Mouse (Mus musculus): ENCODE results near the gene Ehhadh. TPM values are rescaled to one million over a fixed set of nuclear protein-coding genes. Genes with fewer than 3 reads are reported as not detected.
A peak's percentile ranks its signal among the peaks of the same experiment; 100 is the strongest.

Gene Ehhadh
- polyA plus RNA-seq, 1 experiment from 2014 or later = 36.4 TPM

- Histone ChIP-seq H3K4me1 (replicated peaks; ENCODE audit: control insufficient read depth, insufficient read depth, low read length) (no peaks in the 10 kb centered on the region), H3K27ac (ENCODE audit: low read depth, low read length) (no peak overlapping the region), H3K9ac (ENCODE audit: low read depth, low read length) (no peak overlapping the region), H3K9me3 (ENCODE audit: control insufficient read depth) (no peaks in the 10 kb centered on the region), H3K36me3 (ENCODE audit: control insufficient read depth, insufficient read depth) (no peaks in the 10 kb centered on the region), H3K4me2 (replicated peaks; ENCODE audit: low read depth) (no peak overlapping the region), H3K27me3 (replicated peaks; ENCODE audit: control insufficient read depth, insufficient read depth, low read length) (no peaks in the 10 kb centered on the region), H3K4me3 (ENCODE audit: low read depth, low read length) (no peak overlapping the region)
- WGBS = 100% methylated on average over 1 of the region's 1 CpGs
- no peak for ATAC-seq
- no peak for TF ChIP-seq CTCF (IDR thresholded peaks at IDR 0.05; ENCODE audit: low read depth)
Measured at GRCm38 (mm10) chr16:21735638-21736037, 52.0 kb downstream of the Ehhadh start.

GRCm38 (mm10) chr16:21727897-21728364, 59.7 kb downstream of the Ehhadh start:
- H3K4me2 ChIP-seq (replicated peaks; ENCODE audit: low read depth) = peak overlapping the region; percentile 56
- no peaks in the 10 kb centered on the region for H3K9me3 ChIP-seq (ENCODE audit: control insufficient read depth)
- no peak overlapping the region for H3K9ac ChIP-seq (ENCODE audit: low read depth, low read length)
- 37% methylated on average over 10 of the region's 10 CpGs for WGBS
- TF ChIP-seq CTCF (IDR thresholded peaks at IDR 0.05; ENCODE audit: low read depth) = peak; percentile 87
- no peak overlapping the region for H3K27ac ChIP-seq (ENCODE audit: low read depth, low read length)
- ATAC-seq = peak; percentile 47
- no peaks in the 10 kb centered on the region for H3K27me3 ChIP-seq (replicated peaks; ENCODE audit: control insufficient read depth, insufficient read depth, low read length)
- peak overlapping the region; percentile 26; the same call in 1 of the 2 replicates for H3K4me3 ChIP-seq (ENCODE audit: low read depth, low read length)
- no peaks in the 10 kb centered on the region for H3K4me1 ChIP-seq (replicated peaks; ENCODE audit: control insufficient read depth, insufficient read depth, low read length)
- H3K36me3 ChIP-seq (ENCODE audit: control insufficient read depth, insufficient read depth) = no peaks in the 10 kb centered on the region

- no peak for TF ChIP-seq CTCF (IDR thresholded peaks at IDR 0.05; ENCODE audit: low read depth)
- Histone ChIP-seq H3K4me3 (ENCODE audit: low read depth, low read length) (no peak overlapping the region), H3K27me3 (replicated peaks; ENCODE audit: control insufficient read depth, insufficient read depth, low read length) (no peaks in the 10 kb centered on the region), H3K4me1 (replicated peaks; ENCODE audit: control insufficient read depth, insufficient read depth, low read length) (no peaks in the 10 kb centered on the region), H3K9me3 (ENCODE audit: control insufficient read depth) (no peaks in the 10 kb centered on the region), H3K27ac (ENCODE audit: low read depth, low read length) (no peak overlapping the region), H3K9ac (ENCODE audit: low read depth, low read length) (no peak overlapping the region), H3K36me3 (ENCODE audit: control insufficient read depth, insufficient read depth) (no peaks in the 10 kb centered on the region), H3K4me2 (replicated peaks; ENCODE audit: low read depth) (no peak overlapping the region)
- 89% methylated on average over 3 of the region's 3 CpGs for WGBS
- ATAC-seq = 0 out of 2 replicates have a peak, but pooled peaks have one; percentile 10
Measured at GRCm38 (mm10) chr16:21727421-21727820, 60.2 kb downstream of the Ehhadh start.

GRCm38 (mm10) chr16:21724261-21724660, 63.3 kb downstream of the Ehhadh start:
- WGBS = 91% methylated on average over 1 of the region's 1 CpGs

GRCm38 (mm10) chr16:21719770-21720169, 67.8 kb downstream of the Ehhadh start:
- 82% methylated on average over 7 of the region's 7 CpGs for whole genome bisulfite sequencing
- Histone ChIP-seq H3K9ac (ENCODE audit: low read depth, low read length) (no peak overlapping the region), H3K4me1 (replicated peaks; ENCODE audit: control insufficient read depth, insufficient read depth, low read length) (no peaks in the 10 kb centered on the region), H3K27ac (ENCODE audit: low read depth, low read length) (no peak overlapping the region), H3K9me3 (ENCODE audit: control insufficient read depth) (no peaks in the 10 kb centered on the region), H3K27me3 (replicated peaks; ENCODE audit: control insufficient read depth, insufficient read depth, low read length) (no peaks in the 10 kb centered on the region), H3K4me3 (ENCODE audit: low read depth, low read length) (no peak overlapping the region), H3K36me3 (ENCODE audit: control insufficient read depth, insufficient read depth) (no peaks in the 10 kb centered on the region), H3K4me2 (replicated peaks; ENCODE audit: low read depth) (no peak overlapping the region)
- peak; percentile 66; the same call in 1 of the 2 replicates for ATAC-seq
- TF ChIP-seq CTCF (IDR thresholded peaks at IDR 0.05; ENCODE audit: low read depth) = no peak

More at GRCm38 (mm10) chr16:21724261-21724660, 63.3 kb downstream of the Ehhadh start:
- Histone ChIP-seq H3K36me3 (ENCODE audit: control insufficient read depth, insufficient read depth) (no peaks in the 10 kb centered on the region), H3K4me1 (replicated peaks; ENCODE audit: control insufficient read depth, insufficient read depth, low read length) (no peaks in the 10 kb centered on the region), H3K4me3 (ENCODE audit: low read depth, low read length) (no peak overlapping the region), H3K27me3 (replicated peaks; ENCODE audit: control insufficient read depth, insufficient read depth, low read length) (no peaks in the 10 kb centered on the region), H3K27ac (ENCODE audit: low read depth, low read length) (no peak overlapping the region), H3K9ac (ENCODE audit: low read depth, low read length) (no peak overlapping the region), H3K4me2 (replicated peaks; ENCODE audit: low read depth) (no peak overlapping the region), H3K9me3 (ENCODE audit: control insufficient read depth) (no peaks in the 10 kb centered on the region)
- TF ChIP-seq CTCF (IDR thresholded peaks at IDR 0.05; ENCODE audit: low read depth) = no peak
- ATAC-seq = no peak

GRCm38 (mm10) chr16:21714516-21714915, 73.1 kb downstream of the Ehhadh start:
- Histone ChIP-seq H3K4me2 (replicated peaks; ENCODE audit: low read depth) (no peak overlapping the region), H3K27ac (ENCODE audit: low read depth, low read length) (no peak overlapping the region), H3K9me3 (ENCODE audit: control insufficient read depth) (no peaks in the 10 kb centered on the region), H3K36me3 (ENCODE audit: control insufficient read depth, insufficient read depth) (no peaks in the 10 kb centered on the region), H3K4me1 (replicated peaks; ENCODE audit: control insufficient read depth, insufficient read depth, low read length) (no peaks in the 10 kb centered on the region), H3K9ac (ENCODE audit: low read depth, low read length) (no peak overlapping the region), H3K4me3 (ENCODE audit: low read depth, low read length) (no peak overlapping the region), H3K27me3 (replicated peaks; ENCODE audit: control insufficient read depth, insufficient read depth, low read length) (no peaks in the 10 kb centered on the region)
- ATAC-seq = no peak
- 82% methylated on average over 10 of the region's 10 CpGs for WGBS
- no peak for TF ChIP-seq CTCF (IDR thresholded peaks at IDR 0.05; ENCODE audit: low read depth)

Other genes starting within 250 kb of the Ehhadh start
- gene 2510009E07Rik, start 93.1 kb downstream of the Ehhadh start, polyA plus RNA-seq (2015; fragmentation: Nextera tagmentation; extraction: Ambion mirVana) = 7.7 and 8.7 TPM in 2 replicates
- gene Map3k13, start 6.5 kb upstream of the Ehhadh start, polyA plus RNA-seq (2015; fragmentation: Nextera tagmentation; extraction: Ambion mirVana) = 4.7 and 5.6 TPM in 2 replicates
- 215 and 219 TPM in 2 replicates for gene Tmem41a, start 159.7 kb upstream of the Ehhadh start, polyA plus RNA-seq (2015; fragmentation: Nextera tagmentation; extraction: Ambion mirVana)
- 48.8 and 51.6 TPM in 2 replicates for gene Liph, start 207.9 kb upstream of the Ehhadh start, polyA plus RNA-seq (2015; fragmentation: Nextera tagmentation; extraction: Ambion mirVana)
- gene Senp2, start 221.7 kb upstream of the Ehhadh start, polyA plus RNA-seq (2015; fragmentation: Nextera tagmentation; extraction: Ambion mirVana) = 17.8 and 20.4 TPM in 2 replicates

Measured in intestine, postnatal 0 days (tissue).